Mouse (Mus musculus) stomach, embryonic 14.5 days (tissue): ENCODE data around the gene 3100002H09Rik. TPM values are rescaled to one million over a fixed set of nuclear protein-coding genes. Genes with fewer than 3 reads are reported as not detected.

ENCODE experiments used
- ATAC-seq: fragments of 200-750 bp; cut with Nextera tagmentation; 2 replicates; pipeline ENCODE4 v1.8.0; 2017; ENCODE audit warnings: low read depth, moderate TSS enrichment; ENCODE audit not compliant: insufficient number of reproducible peaks, insufficient read depth, low FRiP score
- H3K27ac ChIP-seq: fragments of 300-500 bp; sonication (generic); 2 replicates; pipeline ENCODE4 v1.5.1; 2014; ENCODE audit warnings: mild to moderate bottlenecking, low read length, moderate library complexity, mixed read lengths
- H3K27me3 ChIP-seq: fragments of 300-500 bp; sonication (generic); 2 replicates; pipeline ENCODE4 v1.6.1; 2014; ENCODE audit warnings: low read length, control low read depth, mixed read lengths; ENCODE audit not compliant: control insufficient read depth, insufficient read depth
- H3K36me3 ChIP-seq: fragments of 300-500 bp; sonication (generic); 2 replicates; pipeline ENCODE4 v1.6.1; 2014; ENCODE audit warnings: mild to moderate bottlenecking, control low read depth, low read length, moderate library complexity, mixed read lengths; ENCODE audit not compliant: control insufficient read depth, insufficient read depth
- H3K4me1 ChIP-seq: fragments of 300-500 bp; sonication (generic); 2 replicates; pipeline ENCODE4 v1.6.1; 2014; ENCODE audit warnings: low read length, control low read depth, mixed read lengths; ENCODE audit not compliant: control insufficient read depth, insufficient read depth
- H3K4me2 ChIP-seq: fragments of 300-500 bp; sonication (generic); replicated peaks from 2 replicates; pipeline ENCODE4 v1.6.1; 2014; ENCODE audit warnings: low read depth, low read length, control low read depth
- H3K4me3 ChIP-seq: fragments of 300-500 bp; sonication (generic); 2 replicates; pipeline ENCODE4 v1.5.1; 2014; ENCODE audit warnings: low read depth, low read length, control low read depth
- H3K9ac ChIP-seq: fragments of 300-500 bp; sonication (generic); replicated peaks from 2 replicates; pipeline ENCODE4 v1.6.1; 2014; ENCODE audit warnings: low read depth, mild to moderate bottlenecking, control low read depth, low read length, moderate library complexity, mixed read lengths
- H3K9me3 ChIP-seq: fragments of 300-500 bp; sonication (generic); 2 replicates; pipeline ENCODE4 v1.6.1; 2016; ENCODE audit warnings: low read depth, low read length, control low read depth; ENCODE audit not compliant: control insufficient read depth
- WGBS: fragments of 180-500 bp; shearing (Covaris S2); extraction: QIAGEN DNeasy Blood & Tissue Kit; methylation state at CpG from one replicate; pipeline ENCODE4 v1.1.7; 2014; 5-methylcytosine and 5-hydroxymethylcytosine counted together
- polyA plus RNA-seq: library from polyadenylated mRNA; unstranded; fragments of >200 nt; fragmentation: Nextera tagmentation; extraction: Ambion mirVana; gene quantifications from 2 replicates; pipeline ENCODE4 v1.2.1, GENCODE M21; 2014

The 3100002H09Rik gene
- polyA plus RNA-seq, 1 experiment from 2014 or later, result 0.29 TPM

DNA sequence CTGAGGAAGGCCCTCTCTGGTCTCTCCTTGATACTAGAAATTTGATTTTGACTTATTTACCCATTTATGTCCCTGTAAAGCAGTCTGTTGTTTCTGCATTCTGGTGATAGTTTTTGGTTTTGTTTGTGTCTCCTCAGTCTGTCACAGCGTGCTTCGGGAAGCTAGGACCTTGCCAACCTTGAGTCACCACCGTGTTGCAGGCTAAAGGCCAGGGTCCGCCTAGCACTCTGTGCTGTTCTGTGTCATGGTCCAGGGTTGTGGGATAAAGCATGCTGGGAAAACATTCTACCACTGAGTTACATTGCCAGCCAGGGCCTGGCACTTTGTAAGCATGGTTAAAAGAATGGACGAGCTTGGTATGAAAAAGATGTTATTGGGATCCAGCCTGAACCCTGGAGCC lies 12.0 kb upstream of the 3100002H09Rik start:
- ATAC-seq, result no peak
- H3K9ac ChIP-seq, result no peak overlapping the region
- 92% methylated on average over 5 of the region's 5 CpGs for WGBS
- H3K4me2 ChIP-seq, result no peak overlapping the region
- H3K4me3 ChIP-seq, result no peak overlapping the region
- no peaks in the 10 kb centered on the region for H3K4me1 ChIP-seq
- H3K36me3 ChIP-seq, result no peaks in the 10 kb centered on the region
- 0 out of 2 replicates have a peak, but pooled peaks cover 4% of the 10 kb centered on the region for H3K27me3 ChIP-seq
- H3K27ac ChIP-seq, result no peak overlapping the region
- H3K9me3 ChIP-seq, result no peaks in the 10 kb centered on the region

DNA sequence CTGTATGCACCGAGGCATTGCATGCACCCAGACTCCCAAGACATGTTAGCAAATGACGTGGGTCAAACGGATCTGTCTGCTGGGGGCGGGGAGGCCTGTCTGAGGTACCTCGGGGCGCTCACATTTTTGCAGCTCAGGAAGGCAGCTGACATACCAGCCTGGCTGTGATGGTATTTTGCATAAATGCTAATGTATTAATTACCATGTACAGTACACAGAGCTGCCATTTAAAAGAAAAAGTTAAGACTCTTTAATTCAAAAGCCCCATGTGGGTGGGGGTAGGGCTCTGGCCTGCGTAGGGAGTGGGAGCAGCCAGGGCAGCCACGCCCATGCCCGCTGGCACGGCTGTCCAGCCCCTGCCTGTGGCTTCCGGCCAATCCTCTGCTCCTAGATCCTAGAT lies 10.8 kb upstream of the 3100002H09Rik start:
- Histone ChIP-seq H3K4me1 (no peaks in the 10 kb centered on the region), H3K9me3 (no peaks in the 10 kb centered on the region), H3K27ac (no peak overlapping the region), H3K4me3 (no peak overlapping the region), H3K36me3 (no peaks in the 10 kb centered on the region), H3K9ac (no peak overlapping the region), H3K27me3 (0 out of 2 replicates have a peak, but pooled peaks cover 4% of the 10 kb centered on the region), H3K4me2 (no peak overlapping the region)
- WGBS, result 64% methylated on average over 11 of the region's 11 CpGs
- ATAC-seq, result no peak; the same call in 1 of the 2 replicates

- Histone ChIP-seq H3K9ac (no peak overlapping the region), H3K27me3 (0 out of 2 replicates have a peak, but pooled peaks cover 4% of the 10 kb centered on the region), H3K4me1 (no peaks in the 10 kb centered on the region), H3K27ac (no peak overlapping the region), H3K4me3 (no peak overlapping the region), H3K9me3 (no peaks in the 10 kb centered on the region), H3K36me3 (no peaks in the 10 kb centered on the region), H3K4me2 (0 out of 2 replicates have a peak overlapping the region, but pooled peaks have one; percentile 0)
- no peak for ATAC-seq
- WGBS, result 13% methylated on average over 16 of the region's 16 CpGs
Measured at GRCm38 (mm10) chr4:124618599-124618998, 8.0 kb upstream of the 3100002H09Rik start.

DNA sequence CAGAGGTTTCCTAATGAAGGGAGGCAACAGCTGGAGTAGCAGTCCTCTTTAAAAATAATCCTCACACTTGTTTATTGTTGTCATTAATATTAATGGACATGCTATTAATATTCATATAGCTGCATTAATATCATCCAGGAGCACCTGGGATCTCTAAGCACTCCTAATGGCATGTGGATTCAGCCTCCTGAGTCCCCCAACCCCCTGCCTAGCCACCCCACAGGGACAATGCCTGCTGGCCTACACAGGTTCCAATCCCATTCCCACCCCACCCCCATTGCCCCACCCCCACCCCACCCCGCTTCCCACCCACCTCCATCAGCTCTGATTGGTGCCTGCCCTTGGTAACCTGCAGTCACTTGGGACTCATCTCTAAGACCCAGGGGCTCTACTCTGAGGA lies 6.0 kb upstream of the 3100002H09Rik start:
- H3K9me3 ChIP-seq, result no peaks in the 10 kb centered on the region
- H3K4me1 ChIP-seq, result no peaks in the 10 kb centered on the region
- H3K9ac ChIP-seq, result no peak overlapping the region
- no peak overlapping the region for H3K27ac ChIP-seq
- 0 out of 2 replicates have a peak, but pooled peaks cover 4% of the 10 kb centered on the region for H3K27me3 ChIP-seq
- 63% methylated on average over 1 of the region's 1 CpGs for WGBS
- H3K4me2 ChIP-seq, result no peak overlapping the region
- no peak for ATAC-seq
- H3K4me3 ChIP-seq, result no peak overlapping the region
- no peaks in the 10 kb centered on the region for H3K36me3 ChIP-seq

- no peaks in the 10 kb centered on the region for H3K36me3 ChIP-seq
- ATAC-seq, result no peak
- no peak overlapping the region for H3K4me3 ChIP-seq
- 38% methylated on average over 9 of the region's 9 CpGs for WGBS
- H3K4me2 ChIP-seq, result no peak overlapping the region
- no peak overlapping the region for H3K27ac ChIP-seq
- H3K27me3 ChIP-seq, result 0 out of 2 replicates have a peak, but pooled peaks cover 4% of the 10 kb centered on the region
- no peaks in the 10 kb centered on the region for H3K9me3 ChIP-seq
- H3K9ac ChIP-seq, result no peak overlapping the region
- no peaks in the 10 kb centered on the region for H3K4me1 ChIP-seq
Measured at GRCm38 (mm10) chr4:124615986-124616385, 5.4 kb upstream of the 3100002H09Rik start.

GRCm38 (mm10) chr4:124615406-124615960 lies 4.9 kb upstream of the 3100002H09Rik start:
- Histone ChIP-seq H3K27ac (no peak overlapping the region), H3K9ac (no peak overlapping the region), H3K4me2 (no peak overlapping the region), H3K4me1 (no peaks in the 10 kb centered on the region), H3K36me3 (no peaks in the 10 kb centered on the region), H3K4me3 (no peak overlapping the region), H3K27me3 (0 out of 2 replicates have a peak, but pooled peaks cover 4% of the 10 kb centered on the region), H3K9me3 (no peaks in the 10 kb centered on the region)
- WGBS, result 47% methylated on average over 14 of the region's 14 CpGs
- no peak for ATAC-seq

DNA sequence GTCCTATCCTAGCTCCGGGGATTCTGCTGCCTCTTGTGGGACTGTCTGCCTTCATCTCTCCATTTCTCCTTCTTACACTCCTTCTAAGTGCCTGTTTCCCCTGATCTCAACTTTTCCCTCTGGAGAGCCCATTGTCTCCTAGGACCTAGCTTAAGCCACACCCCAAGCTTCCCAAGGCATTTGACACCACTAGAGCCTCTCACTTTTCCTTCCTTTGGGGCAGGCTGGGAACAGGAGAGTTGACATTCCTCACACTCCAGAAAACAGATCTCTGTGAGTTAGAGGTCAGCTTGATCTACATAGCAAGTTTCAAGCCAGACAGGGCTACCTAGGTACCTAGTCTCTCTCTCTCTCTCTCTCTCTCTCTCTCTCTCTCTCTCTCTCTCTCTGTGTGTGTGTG lies 3.6 kb upstream of the 3100002H09Rik start:
- H3K9ac ChIP-seq, result no peak overlapping the region
- no peak overlapping the region for H3K4me2 ChIP-seq
- no peak overlapping the region for H3K4me3 ChIP-seq
- H3K27ac ChIP-seq, result no peak overlapping the region
- H3K36me3 ChIP-seq, result no peaks in the 10 kb centered on the region
- 0% methylated on average over 1 of the region's 1 CpGs for WGBS
- H3K4me1 ChIP-seq, result no peaks in the 10 kb centered on the region
- ATAC-seq, result no peak
- no peaks in the 10 kb centered on the region for H3K9me3 ChIP-seq
- 0 out of 2 replicates have a peak, but pooled peaks cover 4% of the 10 kb centered on the region for H3K27me3 ChIP-seq

DNA sequence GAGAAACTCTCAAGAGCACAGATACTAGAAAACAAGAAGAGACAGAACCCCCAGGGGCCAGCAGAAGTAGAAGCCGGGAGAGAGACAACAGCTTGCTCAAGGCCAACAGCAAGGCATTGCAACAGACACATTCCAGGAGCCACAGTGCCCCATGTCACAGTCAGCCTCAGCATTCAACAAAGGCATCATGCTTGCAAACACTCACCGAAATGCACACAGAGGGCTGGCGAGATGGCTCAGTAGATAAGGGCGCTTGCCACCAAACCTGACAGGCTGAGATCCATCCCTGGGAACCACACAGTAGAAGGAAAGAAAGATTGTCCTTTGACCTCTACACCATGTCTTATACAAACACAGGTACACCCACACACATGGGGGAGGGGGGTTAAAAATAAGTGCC lies 1.2 kb upstream of the 3100002H09Rik start:
- ATAC-seq, result no peak
- whole genome bisulfite sequencing, result 60% methylated on average over 4 of the region's 4 CpGs
- Histone ChIP-seq H3K27me3 (no peaks in the 10 kb centered on the region), H3K9me3 (no peaks in the 10 kb centered on the region), H3K36me3 (no peaks in the 10 kb centered on the region), H3K9ac (no peak overlapping the region), H3K4me2 (no peak overlapping the region), H3K4me1 (no peaks in the 10 kb centered on the region), H3K4me3 (no peak overlapping the region), H3K27ac (no peak overlapping the region)

- H3K4me2 ChIP-seq, result no peak overlapping the region
- H3K4me1 ChIP-seq, result no peaks in the 10 kb centered on the region
- no peaks in the 10 kb centered on the region for H3K9me3 ChIP-seq
- no peaks in the 10 kb centered on the region for H3K27me3 ChIP-seq
- ATAC-seq, result no peak
- 74% methylated on average over 2 of the region's 2 CpGs for WGBS
- H3K4me3 ChIP-seq, result no peak overlapping the region
- H3K36me3 ChIP-seq, result no peaks in the 10 kb centered on the region
- no peak overlapping the region for H3K27ac ChIP-seq
- no peak overlapping the region for H3K9ac ChIP-seq
Measured at GRCm38 (mm10) chr4:124610066-124610465, 537 bp downstream of the 3100002H09Rik start.
